35 mouse cellular contexts compared by ENCODE assay signal in the genomic region with DNA sequence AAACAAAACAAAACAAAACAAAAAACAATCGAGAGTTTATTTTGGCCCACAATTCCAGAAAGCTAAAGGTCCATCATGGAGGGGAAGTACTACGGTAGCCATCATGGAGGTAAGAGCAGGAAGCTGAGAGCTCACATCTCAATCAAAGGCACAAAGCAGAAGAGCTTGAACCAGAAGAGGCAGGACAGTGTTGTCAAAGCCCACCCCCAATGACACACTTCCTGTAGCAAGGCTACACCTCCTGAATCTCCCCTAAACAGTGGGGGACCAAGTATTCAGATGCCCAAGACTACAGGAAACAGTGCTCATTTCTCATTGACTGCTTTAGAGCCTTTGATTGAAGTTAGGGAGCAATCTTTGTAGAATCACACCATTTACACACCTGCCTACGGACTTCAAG.
"Had no signal": no experiment of that assay in that cellular context is flagged by ENCODE, and none has a peak within 500 bp of the region (broad histone marks: within the 10 kb centered on the region; RNA-seq: fewer than 3 reads in every experiment).

No protein-coding gene starts in this region.

- H3K4me2 ChIP-seq: heart, embryonic 11.5 days; heart, embryonic 13.5 days; heart, embryonic 15.5 days; hindbrain, embryonic 12.5 days; hindbrain, embryonic 13.5 days; hindbrain, embryonic 14.5 days; hindbrain, embryonic 15.5 days; intestine, embryonic 15.5 days; kidney, embryonic 15.5 days had no signal

- H3K9ac ChIP-seq: heart, embryonic 13.5 days; heart, embryonic 15.5 days; hindbrain, embryonic 12.5 days; hindbrain, embryonic 13.5 days; hindbrain, embryonic 14.5 days; hindbrain, embryonic 15.5 days; intestine, embryonic 15.5 days; kidney, embryonic 15.5 days had no signal

- H3K4me1 ChIP-seq: heart, embryonic 10.5 days; heart, embryonic 13.5 days; heart, embryonic 15.5 days; hindbrain, embryonic 10.5 days; hindbrain, embryonic 12.5 days; hindbrain, embryonic 13.5 days; hindbrain, embryonic 15.5 days; intestine, embryonic 15.5 days; kidney, embryonic 15.5 days had no signal

- H3K4me3 ChIP-seq: heart, embryonic 10.5 days; heart, embryonic 13.5 days; heart, embryonic 15.5 days; hindbrain, embryonic 10.5 days; hindbrain, embryonic 12.5 days; hindbrain, embryonic 13.5 days; hindbrain, embryonic 15.5 days; intestine, embryonic 15.5 days; kidney, embryonic 15.5 days; layer of hippocampus, adult 2 months; left cerebral cortex, adult 2 months had no signal

- ATAC-seq: hindbrain, embryonic 16.5 days; hindbrain, postnatal 0 days; inflammation-experienced regulatory T-cells, adult 6 months; intestine, embryonic 15.5 days; intestine, embryonic 16.5 days; intestine, postnatal 0 days had no signal

- H3K36me3 ChIP-seq: heart, embryonic 10.5 days; heart, embryonic 13.5 days; heart, embryonic 15.5 days; hindbrain, embryonic 10.5 days; hindbrain, embryonic 12.5 days; hindbrain, embryonic 13.5 days; hindbrain, embryonic 15.5 days; intestine, embryonic 15.5 days; kidney, embryonic 15.5 days had no signal

- H3K27ac ChIP-seq: heart, embryonic 10.5 days; heart, embryonic 13.5 days; heart, embryonic 15.5 days; hindbrain, embryonic 10.5 days; hindbrain, embryonic 12.5 days; hindbrain, embryonic 13.5 days; hindbrain, embryonic 14.5 days; hindbrain, embryonic 15.5 days; hindbrain, postnatal 0 days; intestine, embryonic 15.5 days; kidney, embryonic 15.5 days; kidney, postnatal 0 days; layer of hippocampus, adult 2 months; left cerebral cortex, adult 2 months had no signal

- DNase-seq: heart, postnatal 10 days; heart, postnatal 14 days; heart, postnatal 36 days; heart, postnatal 4 days; kidney, adult 11 months; kidney, adult 18-20 months; kidney, adult 2 months; kidney, adult 8-10 months; kidney, adult 9 months; kidney, postnatal 10 days; kidney, postnatal 14 days; kidney, postnatal 25 days; kidney, postnatal 36 days; kidney, postnatal 4 days; layer of hippocampus, adult 9-11 months; layer of hippocampus, postnatal 36 days had no signal

- H3K27me3 ChIP-seq: heart, embryonic 13.5 days; heart, embryonic 15.5 days; hindbrain, embryonic 12.5 days; hindbrain, embryonic 13.5 days; hindbrain, embryonic 15.5 days; intestine, embryonic 15.5 days; kidney, embryonic 15.5 days had no signal

- H3K9me3 ChIP-seq: heart, embryonic 10.5 days; heart, embryonic 13.5 days; heart, embryonic 15.5 days; hindbrain, embryonic 10.5 days; hindbrain, embryonic 12.5 days; hindbrain, embryonic 15.5 days; intestine, embryonic 15.5 days; kidney, embryonic 15.5 days had no signal
